Mouse (Mus musculus) embryo, embryonic 9.5 days (tissue): Measurements from ENCODE around the gene Magel2.

Experiments used
- DNase-seq: peaks from one replicate; pipeline ENCODE4 v3.0.0-alpha.2; 2017; ENCODE audit errors: extremely low spot score

The Magel2 gene

GRCm38 (mm10) chr7:62376510-62377304 is at the start of gene Magel2:
Gene Magel2 (plus strand): TSS chr7:62377010.
- DNase-seq, result peak; percentile 80

- no peak for DNase-seq
These were observed 31.4 kb upstream of the Magel2 start for GRCm38 (mm10) chr7:62345411-62345810.

- DNase-seq, result no peak
These were observed 30.5 kb upstream of the Magel2 start, which contains the start of gene Ndn for GRCm38 (mm10) chr7:62346269-62346668. Gene Ndn (plus strand): TSS chr7:62346569.

GRCm38 (mm10) chr7:62348106-62348803 is 28.6 kb upstream of the Magel2 start:
- DNase-seq, result peak; percentile 84

GRCm38 (mm10) chr7:62348804-62349190 is 28.0 kb upstream of the Magel2 start:
- peak; percentile 5 for DNase-seq

GRCm38 (mm10) chr7:62351266-62351665 is 25.5 kb upstream of the Magel2 start:
- no peak for DNase-seq

GRCm38 (mm10) chr7:62365039-62365636 is 11.7 kb upstream of the Magel2 start:
- no peak for DNase-seq

- DNase-seq, result no peak
These were observed 10.1 kb upstream of the Magel2 start for GRCm38 (mm10) chr7:62366730-62367129.

GRCm38 (mm10) chr7:62375658-62376057 is 1.2 kb upstream of the Magel2 start:
- peak; percentile 33 for DNase-seq

- no peak for DNase-seq
These were observed 503 bp downstream of the Magel2 start for GRCm38 (mm10) chr7:62377313-62377712.

- no peak for DNase-seq
These were observed 1.7 kb downstream of the Magel2 start for GRCm38 (mm10) chr7:62378529-62378928.

GRCm38 (mm10) chr7:62382391-62382790 is 5.6 kb downstream of the Magel2 start:
- peak; percentile 37 for DNase-seq

- DNase-seq, result no peak
These were observed 11.5 kb downstream of the Magel2 start for GRCm38 (mm10) chr7:62388291-62388690.

- no peak for DNase-seq
These were observed 15.4 kb downstream of the Magel2 start for GRCm38 (mm10) chr7:62392202-62392601.

- DNase-seq, result peak; percentile 58
These were observed 29.8 kb downstream of the Magel2 start for GRCm38 (mm10) chr7:62406573-62407050.

- no peak for DNase-seq
These were observed 31.0 kb downstream of the Magel2 start for GRCm38 (mm10) chr7:62407803-62408202.

GRCm38 (mm10) chr7:62415222-62415621 is 38.4 kb downstream of the Magel2 start:
- DNase-seq, result no peak

GRCm38 (mm10) chr7:62416173-62416572 is 39.4 kb downstream of the Magel2 start:
- DNase-seq, result no peak

- no peak for DNase-seq
These were observed 41.5 kb downstream of the Magel2 start for GRCm38 (mm10) chr7:62418346-62418745.

- no peak for DNase-seq
These were observed 42.3 kb downstream of the Magel2 start for GRCm38 (mm10) chr7:62419105-62419492.

- peak; percentile 76 for DNase-seq
These were observed 42.9 kb downstream of the Magel2 start, which contains the start of gene Mkrn3 for GRCm38 (mm10) chr7:62419493-62420360. Gene Mkrn3 (minus strand): TSS chr7:62420139.
